Mouse (Mus musculus): Measurements from ENCODE around the gene Slc25a44.

The Slc25a44 gene

GRCm38 (mm10) chr3:88424605-88425329, at the start of gene Slc25a44:
TSS of gene Slc25a44 (minus strand) at chr3:88425139.
- peak; percentile 93 for DNase-seq (ENCODE audit: low spot score)

GRCm38 (mm10) chr3:88473571-88473970, 48.6 kb upstream of the Slc25a44 start:
- DNase-seq (ENCODE audit: low spot score), result no peak

GRCm38 (mm10) chr3:88473020-88473419, 48.1 kb upstream of the Slc25a44 start:
- DNase-seq (ENCODE audit: low spot score), result no peak

GRCm38 (mm10) chr3:88470943-88471479, 46.1 kb upstream of the Slc25a44 start:
- no peak for DNase-seq (ENCODE audit: low spot score)

GRCm38 (mm10) chr3:88469466-88469865, 44.5 kb upstream of the Slc25a44 start:
- DNase-seq (ENCODE audit: low spot score), result no peak

GRCm38 (mm10) chr3:88467116-88467824, 42.3 kb upstream of the Slc25a44 start:
- DNase-seq (ENCODE audit: low spot score), result peak; percentile 97

- DNase-seq (ENCODE audit: low spot score), result no peak
These were observed 40.2 kb upstream of the Slc25a44 start for GRCm38 (mm10) chr3:88465127-88465526.

- DNase-seq (ENCODE audit: low spot score), result no peak
These were observed 39.5 kb upstream of the Slc25a44 start for GRCm38 (mm10) chr3:88464425-88464824.

- DNase-seq (ENCODE audit: low spot score), result no peak
These were observed 36.2 kb upstream of the Slc25a44 start, which contains the start of gene Sema4a for GRCm38 (mm10) chr3:88460983-88461696. TSS of gene Sema4a (minus strand) at chr3:88461182.

- no peak for DNase-seq (ENCODE audit: low spot score)
These were observed 35.1 kb upstream of the Slc25a44 start for GRCm38 (mm10) chr3:88460029-88460428.

- no peak for DNase-seq (ENCODE audit: low spot score)
These were observed 33.9 kb upstream of the Slc25a44 start for GRCm38 (mm10) chr3:88458778-88459219.

- no peak for DNase-seq (ENCODE audit: low spot score)
These were observed 32.0 kb upstream of the Slc25a44 start for GRCm38 (mm10) chr3:88456746-88457532.

GRCm38 (mm10) chr3:88456313-88456712, 31.4 kb upstream of the Slc25a44 start:
- no peak for DNase-seq (ENCODE audit: low spot score)

- DNase-seq (ENCODE audit: low spot score), result no peak
These were observed 30.8 kb upstream of the Slc25a44 start for GRCm38 (mm10) chr3:88455588-88456264.

GRCm38 (mm10) chr3:88454762-88455587, 30.0 kb upstream of the Slc25a44 start:
- DNase-seq (ENCODE audit: low spot score), result no peak

GRCm38 (mm10) chr3:88453986-88454385, 29.0 kb upstream of the Slc25a44 start:
- no peak for DNase-seq (ENCODE audit: low spot score)

- no peak for DNase-seq (ENCODE audit: low spot score)
These were observed 28.4 kb upstream of the Slc25a44 start for GRCm38 (mm10) chr3:88453369-88453768.

- DNase-seq (ENCODE audit: low spot score), result no peak
These were observed 27.8 kb upstream of the Slc25a44 start for GRCm38 (mm10) chr3:88452716-88453115.

GRCm38 (mm10) chr3:88452246-88452645, 27.3 kb upstream of the Slc25a44 start:
- DNase-seq (ENCODE audit: low spot score), result no peak
